Mouse (Mus musculus) myocyte (in vitro differentiated cells): Measurements from ENCODE around the gene 2310034G01Rik. TPM values are rescaled to one million over a fixed set of nuclear protein-coding genes. Genes with fewer than 3 reads are reported as not detected.

Source experiments
- H3K27me3 ChIP-seq: one replicate; pipeline ENCODE4 v1.6.1; 2011; ENCODE audit not compliant: control insufficient read depth, insufficient read depth, insufficient read length
- H3K36me3 ChIP-seq: one replicate; pipeline ENCODE4 v1.6.1; 2011; ENCODE audit not compliant: control insufficient read depth, insufficient read depth
- H3K4me2 ChIP-seq: one replicate; pipeline ENCODE4 v1.6.1; 2011; ENCODE audit warnings: low read depth, control low read depth
- H3K4me3 ChIP-seq: one replicate; pipeline ENCODE4 v1.5.1; 2011; ENCODE audit warnings: mild to moderate bottlenecking, control low read depth, moderate library complexity
- H3K79me2 ChIP-seq: one replicate; pipeline ENCODE4 v1.6.1; 2011; ENCODE audit not compliant: control insufficient read depth, insufficient read depth
- H3ac ChIP-seq: one replicate; pipeline ENCODE4 v1.6.1; 2011; ENCODE audit not compliant: control insufficient read depth, insufficient read length
- CEBPB ChIP-seq: IDR thresholded peaks from 2 replicates; pipeline ENCODE4 v1.6.1; 2011; ENCODE audit warnings: mild to moderate bottlenecking, moderate library complexity; ENCODE audit not compliant: poor library complexity, insufficient read depth, severe bottlenecking
- E2F4 ChIP-seq: IDR thresholded peaks from one replicate; pipeline ENCODE4 v1.6.1; 2011; ENCODE audit warnings: mild to moderate bottlenecking, control low read depth, moderate library complexity; ENCODE audit not compliant: insufficient read depth
- MAX ChIP-seq: IDR thresholded peaks from one replicate; pipeline ENCODE4 v1.6.1; 2011; ENCODE audit warnings: low read depth, mild to moderate bottlenecking, control low read depth
- MYOD1 ChIP-seq, 3 experiments: IDR thresholded peaks; one replicate each; pipeline ENCODE4 v1.6.1; 2011; ENCODE audit warnings: control low read depth in 2 of 3, low read depth in 2 of 3, mild to moderate bottlenecking in 2 of 3, moderate library complexity in 1 of 3; ENCODE audit not compliant: insufficient read length in 2 of 3, control insufficient read depth in 1 of 3
- MYOG ChIP-seq, 3 experiments: IDR thresholded peaks; one replicate each; pipeline ENCODE4 v1.6.1; 2011; ENCODE audit warnings: control low read depth in 2 of 3, low read depth in 2 of 3, mild to moderate bottlenecking in 2 of 3; ENCODE audit not compliant: insufficient read length in 2 of 3, control insufficient read depth in 1 of 3, insufficient read depth in 1 of 3
- POLR2A ChIP-seq: IDR thresholded peaks from one replicate; pipeline ENCODE4 v1.6.1; 2011; ENCODE audit warnings: low read depth, mild to moderate bottlenecking, control low read depth, moderate library complexity; ENCODE audit not compliant: insufficient read length
- POLR2AphosphoS2 ChIP-seq: IDR thresholded peaks from one replicate; pipeline ENCODE4 v1.6.1; 2011; ENCODE audit warnings: low read depth, control low read depth; ENCODE audit not compliant: insufficient read length
- REST ChIP-seq: IDR thresholded peaks from one replicate; pipeline ENCODE4 v1.6.1; 2011; ENCODE audit warnings: mild to moderate bottlenecking, control low read depth, moderate library complexity; ENCODE audit not compliant: insufficient read depth, insufficient read length
- SRF ChIP-seq: IDR thresholded peaks from one replicate; pipeline ENCODE4 v1.6.1; 2011; ENCODE audit warnings: low read depth; ENCODE audit not compliant: control insufficient read depth, insufficient read length
- TCF12 ChIP-seq: IDR thresholded peaks from one replicate; pipeline ENCODE4 v1.6.1; 2011; ENCODE audit warnings: mild to moderate bottlenecking, control low read depth; ENCODE audit not compliant: poor library complexity, insufficient read depth, severe bottlenecking
- TCF3 ChIP-seq: IDR thresholded peaks from one replicate; pipeline ENCODE4 v1.6.1; 2011; ENCODE audit warnings: low read depth, control low read depth; ENCODE audit not compliant: insufficient read length
- USF1 ChIP-seq: IDR thresholded peaks from one replicate; pipeline ENCODE4 v1.6.1; 2011; ENCODE audit warnings: low read depth, mild to moderate bottlenecking, control low read depth, moderate library complexity
- polyA plus RNA-seq: library from polyadenylated mRNA; unstranded; fragments of >200 nt; fragmentation: generic; extraction: Trizol; gene quantifications from one replicate; pipeline ENCODE4 v1.2.1, GENCODE M21; 2012; ENCODE audit warnings: missing spikeins

Gene 2310034G01Rik
- polyA plus RNA-seq, 1 experiment = 1.2 TPM

- TF ChIP-seq POLR2AphosphoS2 = no peak
- no peak for TF ChIP-seq MYOG (IDR thresholded peaks at IDR 0.05; ENCODE audit: control insufficient read depth in 1 of 3, insufficient read depth in 1 of 3, insufficient read length in 2 of 3, low read depth in 2 of 3)
- TF ChIP-seq E2F4 = no peak
- no peak for TF ChIP-seq CEBPB
- no peak for TF ChIP-seq POLR2A
- TF ChIP-seq MYOD1 (IDR thresholded peaks at IDR 0.05; ENCODE audit: control insufficient read depth in 1 of 3, insufficient read length in 2 of 3, low read depth in 2 of 3) = no peak
- TF ChIP-seq TCF12 = no peak
- TF ChIP-seq USF1 = no peak
- TF ChIP-seq SRF = no peak
- no peaks in the 10 kb centered on the region for H3K79me2 ChIP-seq
- H3K36me3 ChIP-seq = no peaks in the 10 kb centered on the region
- peaks cover 28% of the 10 kb centered on the region for H3K27me3 ChIP-seq
- peak overlapping the region; percentile 69 for H3K4me2 ChIP-seq
- no peak overlapping the region for H3K4me3 ChIP-seq
- H3ac ChIP-seq = no peak overlapping the region
Measured at GRCm38 (mm10) chr19:46326019-46326755, 23.9 kb downstream of the 2310034G01Rik start.

DNA sequence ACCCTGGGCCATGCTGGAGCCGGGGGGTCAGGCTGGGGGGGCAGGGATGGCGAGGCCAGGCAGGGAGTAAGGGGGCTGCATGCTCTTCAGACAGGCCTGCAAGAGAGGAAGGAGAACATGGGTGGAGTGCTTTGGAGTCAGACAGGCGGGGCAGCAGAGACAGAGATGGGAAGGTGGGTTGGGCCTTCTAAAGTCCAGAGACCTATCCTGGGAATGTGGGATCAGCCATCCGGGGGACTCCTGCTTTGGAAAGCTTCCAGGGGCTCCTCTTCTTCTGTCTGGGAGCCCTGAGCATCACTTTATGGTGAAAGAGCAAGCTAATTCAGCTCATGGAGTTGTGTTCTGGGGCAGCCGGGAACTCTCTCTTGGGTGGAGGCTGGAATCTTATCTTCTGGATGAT, 25.2 kb downstream of the 2310034G01Rik start:
- Histone ChIP-seq H3K36me3 (no peaks in the 10 kb centered on the region), H3K4me3 (no peak overlapping the region), H3K4me2 (no peak overlapping the region), H3K27me3 (peaks cover 34% of the 10 kb centered on the region), H3K79me2 (no peaks in the 10 kb centered on the region), H3ac (no peak overlapping the region)
- TF ChIP-seq SRF (no peak), TCF12 (no peak), POLR2A (no peak), MAX (no peak), POLR2AphosphoS2 (no peak), MYOG (IDR thresholded peaks at IDR 0.05; ENCODE audit: control insufficient read depth in 1 of 3, insufficient read depth in 1 of 3, insufficient read length in 2 of 3, low read depth in 2 of 3) (no peak), USF1 (no peak), E2F4 (no peak), MYOD1 (IDR thresholded peaks at IDR 0.05; ENCODE audit: control insufficient read depth in 1 of 3, insufficient read length in 2 of 3, low read depth in 2 of 3) (no peak), CEBPB (no peak), REST (no peak), TCF3 (no peak)

- Histone ChIP-seq H3K36me3 (no peaks in the 10 kb centered on the region), H3K79me2 (no peaks in the 10 kb centered on the region), H3K4me2 (no peak overlapping the region), H3K27me3 (peaks cover 34% of the 10 kb centered on the region), H3K4me3 (no peak overlapping the region), H3ac (no peak overlapping the region)
- TF ChIP-seq REST = no peak
Measured at GRCm38 (mm10) chr19:46324366-46324765, 25.7 kb downstream of the 2310034G01Rik start.

GRCm38 (mm10) chr19:46323716-46324115, 26.4 kb downstream of the 2310034G01Rik start:
- no peak overlapping the region for H3K4me3 ChIP-seq
- no peak overlapping the region for H3K4me2 ChIP-seq
- H3ac ChIP-seq = no peak overlapping the region
- H3K79me2 ChIP-seq = no peaks in the 10 kb centered on the region
- H3K36me3 ChIP-seq = no peaks in the 10 kb centered on the region
- peaks cover 34% of the 10 kb centered on the region for H3K27me3 ChIP-seq
- no peak for TF ChIP-seq MYOD1 (IDR thresholded peaks at IDR 0.05; ENCODE audit: control insufficient read depth in 1 of 3, insufficient read length in 2 of 3, low read depth in 2 of 3)
- TF ChIP-seq TCF3 = no peak
- no peak for TF ChIP-seq E2F4
- TF ChIP-seq POLR2AphosphoS2 = no peak
- no peak for TF ChIP-seq TCF12
- TF ChIP-seq CEBPB = no peak
- no peak for TF ChIP-seq MYOG (IDR thresholded peaks at IDR 0.05; ENCODE audit: control insufficient read depth in 1 of 3, insufficient read depth in 1 of 3, insufficient read length in 2 of 3, low read depth in 2 of 3)
- no peak for TF ChIP-seq MAX
- no peak for TF ChIP-seq POLR2A
- no peak for TF ChIP-seq SRF
- no peak for TF ChIP-seq USF1
- TF ChIP-seq REST = no peak

- no peak overlapping the region for H3K4me2 ChIP-seq
- H3K36me3 ChIP-seq = no peaks in the 10 kb centered on the region
- no peak overlapping the region for H3K4me3 ChIP-seq
- H3K27me3 ChIP-seq = peaks cover 38% of the 10 kb centered on the region
- H3K79me2 ChIP-seq = no peaks in the 10 kb centered on the region
- H3ac ChIP-seq = no peak overlapping the region
- TF ChIP-seq POLR2AphosphoS2 = no peak
- no peak for TF ChIP-seq E2F4
- TF ChIP-seq CEBPB = no peak
- TF ChIP-seq MYOG (IDR thresholded peaks at IDR 0.05; ENCODE audit: control insufficient read depth in 1 of 3, insufficient read depth in 1 of 3, insufficient read length in 2 of 3, low read depth in 2 of 3) = no peak
- no peak for TF ChIP-seq MYOD1 (IDR thresholded peaks at IDR 0.05; ENCODE audit: control insufficient read depth in 1 of 3, insufficient read length in 2 of 3, low read depth in 2 of 3)
- TF ChIP-seq SRF = no peak
- no peak for TF ChIP-seq TCF12
- TF ChIP-seq MAX = no peak
- TF ChIP-seq USF1 = no peak
- no peak for TF ChIP-seq POLR2A
Measured at GRCm38 (mm10) chr19:46322996-46323572, 27.0 kb downstream of the 2310034G01Rik start.
